Mouse (Mus musculus): ENCODE data around the gene Bmyc. TPM values are rescaled to one million over a fixed set of nuclear protein-coding genes. Genes with fewer than 3 reads are reported as not detected.

Gene Bmyc
- 162 and 177 TPM in 2 replicates for polyA plus RNA-seq (2015; fragmentation: Nextera tagmentation; extraction: Ambion mirVana)

DNA sequence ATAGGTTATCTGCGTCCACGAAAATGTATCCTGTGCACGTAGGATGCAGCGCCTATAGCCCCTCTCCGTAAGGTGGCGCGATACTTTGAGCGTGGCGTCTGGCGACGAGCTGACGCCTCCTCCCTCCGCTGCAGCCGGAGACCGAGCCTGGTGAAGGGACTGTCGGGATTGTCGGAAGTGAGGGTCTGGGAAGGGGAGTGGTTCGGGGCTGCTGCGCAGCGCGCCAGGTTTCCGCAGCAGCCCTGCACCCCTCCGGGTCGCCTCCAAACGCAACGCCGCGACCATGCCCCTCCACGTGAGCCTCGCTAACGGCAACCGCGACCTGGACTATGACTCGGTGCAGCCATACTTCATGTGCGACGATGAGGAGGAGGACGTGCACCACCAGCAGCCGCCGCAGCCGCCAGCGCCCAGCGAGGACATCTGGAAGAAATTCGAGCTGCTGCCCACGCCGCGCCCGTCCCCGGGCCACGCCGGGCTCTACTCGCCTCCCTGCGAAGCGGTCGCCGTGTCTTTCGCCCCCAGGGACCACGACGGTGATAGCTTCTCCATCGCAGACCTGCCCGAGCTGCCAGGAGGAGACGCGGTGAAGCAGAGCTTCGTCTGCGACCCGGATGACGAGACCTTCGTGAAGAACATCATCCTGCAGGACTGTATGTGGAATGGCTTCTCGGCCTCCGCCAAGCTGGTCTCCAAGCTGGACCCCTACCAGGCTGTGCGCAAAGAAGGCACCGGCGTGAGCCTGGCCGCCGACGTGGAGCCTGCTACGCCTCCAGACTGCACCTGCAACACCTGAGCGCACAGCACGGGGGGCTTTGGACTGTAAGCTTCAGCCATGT is at the start of gene Bmyc:
Gene Bmyc (plus strand): TSS at position 97 of the 839 bp plus-strand sequence.
- Histone ChIP-seq H3K9ac (replicated peaks) (peak within 1 kb of the TSS; percentile 90), H3K4me1 (peaks cover 22% of the 10 kb centered on the region), H3K4me2 (peak within 1 kb of the TSS; percentile 83), H3K4me3 (replicated peaks) (peak within 1 kb of the TSS; percentile 69), H3K9me3 (replicated peaks) (no peaks in the 10 kb centered on the region), H3K27ac (replicated peaks) (peak within 1 kb of the TSS; percentile 91), H3K36me3 (no peaks in the 10 kb centered on the region), H3K27me3 (replicated peaks) (0 out of 2 replicates have a peak, but pooled peaks cover 3% of the 10 kb centered on the region)
- under 1% methylated on average over 78 of the region's 78 CpGs for WGBS
- peak; percentile 97 for ATAC-seq (ENCODE audit: low FRiP score)

DNA sequence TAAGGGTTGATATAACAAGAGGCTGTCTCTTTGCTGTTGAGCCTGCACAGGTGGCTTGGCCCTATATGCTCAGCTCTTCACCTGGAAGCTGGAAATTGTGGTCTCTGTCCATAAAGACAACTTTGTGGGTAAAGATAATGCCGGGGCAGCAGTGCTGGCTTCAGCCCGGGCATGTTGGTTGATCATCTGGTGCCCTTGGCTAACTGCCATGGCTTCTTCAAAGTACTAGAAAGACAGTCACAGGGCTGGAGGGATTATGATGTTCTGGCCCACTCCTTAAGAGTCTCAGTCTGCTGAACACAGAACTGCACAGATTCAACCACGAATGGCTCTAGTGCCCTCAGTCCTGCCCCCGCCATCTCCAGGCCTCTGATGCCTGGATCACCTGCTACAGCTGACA is 49.3 kb upstream of the Bmyc start:
- Histone ChIP-seq H3K9me3 (replicated peaks) (no peaks in the 10 kb centered on the region), H3K4me3 (replicated peaks) (no peak overlapping the region), H3K27ac (replicated peaks) (no peak overlapping the region), H3K4me1 (no peaks in the 10 kb centered on the region), H3K4me2 (no peak overlapping the region), H3K36me3 (no peaks in the 10 kb centered on the region), H3K9ac (replicated peaks) (no peak overlapping the region), H3K27me3 (replicated peaks) (no peaks in the 10 kb centered on the region)
- no peak for ATAC-seq (ENCODE audit: low FRiP score)
- WGBS, result 87% methylated on average over 4 of the region's 4 CpGs

DNA sequence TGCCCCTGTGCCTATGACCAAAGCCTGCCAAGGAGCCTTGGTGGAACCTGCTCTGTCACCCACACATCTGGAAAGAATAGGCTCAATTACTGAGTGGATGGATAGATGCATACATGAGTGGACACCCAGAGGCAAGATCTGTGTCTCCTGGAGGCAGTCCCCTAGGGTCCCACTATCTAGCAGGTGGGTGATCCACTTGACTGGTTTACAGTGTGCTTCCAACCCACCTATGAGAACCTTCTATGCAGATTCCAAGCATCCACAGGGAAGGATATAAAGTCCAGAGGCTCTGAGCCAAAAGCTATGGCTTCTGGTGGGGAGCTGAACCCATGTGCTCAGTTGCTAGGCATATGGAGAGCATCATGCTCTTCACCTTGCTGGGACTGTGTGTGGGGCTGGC is 48.9 kb upstream of the Bmyc start, which contains the start of gene Lcn5:
Gene Lcn5 (plus strand): TSS at position 301 of the 400 bp plus-strand sequence.
- no peaks in the 10 kb centered on the region for H3K36me3 ChIP-seq
- H3K9me3 ChIP-seq (replicated peaks), result no peaks in the 10 kb centered on the region
- no peaks in the 10 kb centered on the region for H3K27me3 ChIP-seq (replicated peaks)
- no peaks in the 10 kb centered on the region for H3K4me1 ChIP-seq
- H3K27ac ChIP-seq (replicated peaks), result no peak within 1 kb of the TSS
- H3K4me2 ChIP-seq, result no peak within 1 kb of the TSS
- H3K9ac ChIP-seq (replicated peaks), result no peak within 1 kb of the TSS
- ATAC-seq (ENCODE audit: low FRiP score), result no peak
- no peak within 1 kb of the TSS for H3K4me3 ChIP-seq (replicated peaks)

DNA sequence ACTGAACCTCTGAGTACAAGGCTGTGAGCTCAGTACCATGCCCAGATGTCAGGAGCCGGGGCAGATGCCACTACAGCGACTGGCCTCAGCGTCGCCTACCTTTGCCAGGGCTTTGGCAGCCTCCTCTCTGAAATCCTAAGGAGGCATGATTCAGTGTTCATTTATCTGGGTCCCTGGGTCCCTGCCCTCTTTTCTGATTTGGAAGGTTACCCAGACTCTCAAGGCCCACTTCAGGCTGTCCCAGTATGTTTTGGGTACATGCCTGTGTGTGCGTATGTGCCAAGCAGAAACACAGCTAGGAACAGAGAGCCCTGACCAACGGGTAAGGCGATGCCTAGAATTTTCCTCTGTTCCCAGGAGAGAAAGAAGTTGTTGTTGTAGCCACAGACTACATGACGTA is 46.3 kb upstream of the Bmyc start:
- no peak for ATAC-seq (ENCODE audit: low FRiP score)
- Histone ChIP-seq H3K4me2 (no peak overlapping the region), H3K27ac (replicated peaks) (no peak overlapping the region), H3K36me3 (no peaks in the 10 kb centered on the region), H3K9ac (replicated peaks) (no peak overlapping the region), H3K27me3 (replicated peaks) (no peaks in the 10 kb centered on the region), H3K4me1 (no peaks in the 10 kb centered on the region), H3K4me3 (replicated peaks) (no peak overlapping the region), H3K9me3 (replicated peaks) (no peaks in the 10 kb centered on the region)
- WGBS, result 86% methylated on average over 8 of the region's 8 CpGs

DNA sequence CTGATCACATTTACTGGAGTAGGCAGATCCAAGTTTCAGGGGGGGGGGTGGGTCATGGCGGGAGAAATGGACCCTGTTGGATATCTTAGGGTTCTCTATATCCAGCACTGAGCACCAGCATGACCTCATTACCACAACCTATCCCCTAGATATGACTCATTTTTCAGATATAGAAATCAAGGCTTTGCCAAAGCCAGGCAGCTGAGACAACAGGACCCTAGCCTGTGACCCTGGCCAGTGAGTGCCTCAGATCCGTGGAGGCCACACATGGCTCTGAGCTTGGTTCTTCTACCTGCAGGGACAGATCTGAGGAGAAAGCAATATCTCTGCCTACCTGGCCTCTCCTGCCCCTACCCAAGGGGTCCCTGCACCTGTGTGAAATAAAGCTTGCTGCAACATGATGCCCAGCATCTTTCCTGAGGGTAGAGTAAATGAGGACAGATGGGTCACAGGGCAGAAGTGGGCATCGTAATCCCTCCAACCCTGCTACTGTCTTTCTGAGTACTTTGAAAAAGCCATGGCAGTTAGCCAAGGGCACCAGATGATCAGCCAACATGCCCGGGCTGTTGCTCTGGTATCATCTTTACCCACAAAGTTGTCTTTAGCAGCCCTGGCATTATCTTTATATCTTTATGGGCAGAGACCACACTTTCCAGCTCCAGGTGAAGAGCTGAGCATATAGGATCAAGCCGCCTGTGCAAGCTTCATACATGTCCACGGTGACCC is 45.1 kb upstream of the Bmyc start:
- no peak for ATAC-seq (ENCODE audit: low FRiP score)
- Histone ChIP-seq H3K9me3 (replicated peaks) (no peaks in the 10 kb centered on the region), H3K27me3 (replicated peaks) (no peaks in the 10 kb centered on the region), H3K36me3 (no peaks in the 10 kb centered on the region), H3K4me2 (no peak overlapping the region), H3K27ac (replicated peaks) (no peak overlapping the region), H3K4me3 (replicated peaks) (no peak overlapping the region), H3K9ac (replicated peaks) (no peak overlapping the region), H3K4me1 (no peaks in the 10 kb centered on the region)
- 84% methylated on average over 6 of the region's 6 CpGs for WGBS

DNA sequence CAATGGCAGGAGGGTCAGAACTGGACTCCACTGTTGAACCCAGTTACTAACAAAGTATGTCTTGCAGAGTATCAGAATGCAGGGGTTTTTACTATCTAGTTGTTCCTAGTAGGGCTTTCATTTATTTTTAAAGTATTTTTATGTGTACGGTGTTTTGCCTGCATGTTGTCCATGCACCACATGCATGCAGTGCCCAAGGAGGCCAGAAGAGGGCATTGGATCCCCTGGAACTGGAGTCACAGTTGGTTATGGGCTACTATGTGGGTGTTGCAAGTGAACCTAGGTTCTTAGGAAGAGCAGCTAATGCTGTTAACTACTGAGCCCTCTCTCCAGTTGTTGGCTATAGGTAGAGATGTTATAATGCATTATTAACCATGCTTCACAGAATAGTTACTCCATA is 43.0 kb upstream of the Bmyc start:
- no peak for ATAC-seq (ENCODE audit: low FRiP score)
- no peaks in the 10 kb centered on the region for H3K36me3 ChIP-seq
- 66% methylated on average over 1 of the region's 1 CpGs for WGBS
- no peaks in the 10 kb centered on the region for H3K4me1 ChIP-seq
- no peak overlapping the region for H3K9ac ChIP-seq (replicated peaks)
- H3K4me3 ChIP-seq (replicated peaks), result no peak overlapping the region
- H3K27me3 ChIP-seq (replicated peaks), result no peaks in the 10 kb centered on the region
- no peak overlapping the region for H3K27ac ChIP-seq (replicated peaks)
- H3K9me3 ChIP-seq (replicated peaks), result no peaks in the 10 kb centered on the region
- no peak overlapping the region for H3K4me2 ChIP-seq

DNA sequence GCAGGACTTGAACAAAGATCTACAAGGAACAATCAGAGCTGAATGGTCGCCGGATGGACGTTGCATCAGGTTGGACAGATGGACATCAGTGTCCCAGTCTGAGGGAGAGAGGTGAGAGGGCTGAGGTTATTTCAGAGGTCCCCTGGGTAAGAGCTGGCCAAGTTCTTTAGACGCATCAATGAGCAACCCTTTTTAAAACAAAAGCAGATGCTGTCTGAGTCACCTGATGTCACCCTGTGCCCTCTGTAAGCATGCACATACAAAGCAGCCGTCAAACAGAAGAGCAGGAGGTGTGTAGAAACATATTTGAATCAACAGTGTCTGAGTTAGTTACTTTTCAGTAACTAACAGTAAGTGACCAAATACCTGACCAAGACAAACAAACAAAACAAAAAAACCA is 42.4 kb upstream of the Bmyc start:
- H3K4me3 ChIP-seq (replicated peaks), result no peak overlapping the region
- no peak for ATAC-seq (ENCODE audit: low FRiP score)
- WGBS, result 90% methylated on average over 5 of the region's 5 CpGs
- no peak overlapping the region for H3K27ac ChIP-seq (replicated peaks)
- no peak overlapping the region for H3K4me2 ChIP-seq
- no peaks in the 10 kb centered on the region for H3K27me3 ChIP-seq (replicated peaks)
- no peaks in the 10 kb centered on the region for H3K36me3 ChIP-seq
- H3K9ac ChIP-seq (replicated peaks), result no peak overlapping the region
- H3K4me1 ChIP-seq, result no peaks in the 10 kb centered on the region
- H3K9me3 ChIP-seq (replicated peaks), result no peaks in the 10 kb centered on the region

DNA sequence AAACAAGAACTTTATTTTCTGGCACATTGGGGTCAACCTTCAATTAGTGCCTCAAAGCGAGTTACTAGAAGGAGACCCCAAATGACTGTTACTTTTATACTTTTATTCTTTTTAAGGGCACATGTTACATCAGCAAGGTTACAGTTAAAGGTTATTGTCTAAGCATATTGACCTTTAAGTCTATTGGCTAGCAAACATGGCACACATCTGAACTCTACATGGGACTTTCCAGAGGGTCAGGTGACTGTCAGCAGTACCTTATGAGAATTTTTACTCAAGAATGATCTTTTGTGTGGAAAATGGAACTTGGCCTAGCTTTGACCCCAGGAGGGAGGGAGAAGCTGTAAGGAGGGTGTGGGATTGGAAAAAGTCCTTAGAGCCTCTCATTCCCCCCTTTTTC is 40.0 kb upstream of the Bmyc start:
- Histone ChIP-seq H3K36me3 (no peaks in the 10 kb centered on the region), H3K27ac (replicated peaks) (no peak overlapping the region), H3K27me3 (replicated peaks) (no peaks in the 10 kb centered on the region), H3K4me3 (replicated peaks) (no peak overlapping the region), H3K4me1 (no peaks in the 10 kb centered on the region), H3K9me3 (replicated peaks) (no peaks in the 10 kb centered on the region), H3K9ac (replicated peaks) (no peak overlapping the region), H3K4me2 (no peak overlapping the region)
- no peak for ATAC-seq (ENCODE audit: low FRiP score)
- WGBS, result 68% methylated on average over 1 of the region's 1 CpGs

DNA sequence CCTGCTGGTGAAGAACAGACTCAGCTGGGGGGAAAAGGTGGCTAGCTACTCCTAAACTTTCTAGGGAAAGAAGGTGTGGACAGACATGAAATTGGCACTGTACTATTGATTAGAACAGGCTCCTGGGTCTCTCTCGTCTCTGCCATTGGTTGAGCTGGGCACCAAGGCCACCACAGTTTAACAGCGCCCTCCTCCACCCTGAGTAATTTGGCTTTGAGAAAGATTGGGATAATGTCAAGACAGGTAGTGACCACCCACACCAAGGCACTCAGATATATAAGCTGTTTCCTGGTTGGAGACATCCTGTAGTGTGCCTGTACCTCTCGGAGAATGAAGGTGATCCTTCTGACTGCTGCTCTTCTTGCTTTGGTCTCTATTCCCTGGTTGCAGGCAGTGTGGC is 30.1 kb upstream of the Bmyc start, which contains the start of gene Lcn6:
Gene Lcn6 (plus strand): TSS at position 301 of the 400 bp plus-strand sequence.
- 96% methylated on average over 3 of the region's 3 CpGs for WGBS
- no peaks in the 10 kb centered on the region for H3K9me3 ChIP-seq (replicated peaks)
- H3K36me3 ChIP-seq, result no peaks in the 10 kb centered on the region
- no peak for ATAC-seq (ENCODE audit: low FRiP score)
- no peak within 1 kb of the TSS for H3K27ac ChIP-seq (replicated peaks)
- H3K9ac ChIP-seq (replicated peaks), result no peak within 1 kb of the TSS
- no peak within 1 kb of the TSS for H3K4me3 ChIP-seq (replicated peaks)
- no peaks in the 10 kb centered on the region for H3K4me1 ChIP-seq
- no peaks in the 10 kb centered on the region; the same call in 1 of the 2 replicates for H3K27me3 ChIP-seq (replicated peaks)
- H3K4me2 ChIP-seq, result no peak within 1 kb of the TSS

DNA sequence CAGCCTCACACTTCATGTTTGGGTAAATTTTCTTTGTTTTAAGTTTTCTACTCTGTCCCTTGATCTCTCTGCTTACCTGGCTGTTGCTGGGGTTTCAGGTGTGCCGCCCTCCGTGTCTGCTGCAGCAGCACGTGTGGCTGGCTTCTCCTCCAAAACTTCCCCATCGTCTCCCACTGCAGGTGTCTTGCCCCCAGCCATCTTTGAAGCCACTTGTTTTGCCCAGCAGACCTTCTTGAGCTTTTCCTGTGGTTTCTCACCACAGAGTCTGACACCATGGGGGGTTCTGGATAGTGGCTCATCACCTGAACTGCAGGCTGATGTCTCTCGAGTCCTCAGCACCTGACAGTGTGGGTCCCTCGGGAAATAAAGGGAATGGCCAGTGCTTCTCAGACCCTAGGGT is 27.0 kb upstream of the Bmyc start:
- ATAC-seq (ENCODE audit: low FRiP score), result no peak
- Histone ChIP-seq H3K36me3 (no peaks in the 10 kb centered on the region), H3K4me1 (no peaks in the 10 kb centered on the region), H3K27ac (replicated peaks) (no peak overlapping the region), H3K4me2 (no peak overlapping the region), H3K4me3 (replicated peaks) (no peak overlapping the region), H3K9ac (replicated peaks) (no peak overlapping the region), H3K9me3 (replicated peaks) (no peaks in the 10 kb centered on the region), H3K27me3 (replicated peaks) (no peaks in the 10 kb centered on the region; the same call in 1 of the 2 replicates)
- WGBS, result 84% methylated on average over 6 of the region's 6 CpGs

DNA sequence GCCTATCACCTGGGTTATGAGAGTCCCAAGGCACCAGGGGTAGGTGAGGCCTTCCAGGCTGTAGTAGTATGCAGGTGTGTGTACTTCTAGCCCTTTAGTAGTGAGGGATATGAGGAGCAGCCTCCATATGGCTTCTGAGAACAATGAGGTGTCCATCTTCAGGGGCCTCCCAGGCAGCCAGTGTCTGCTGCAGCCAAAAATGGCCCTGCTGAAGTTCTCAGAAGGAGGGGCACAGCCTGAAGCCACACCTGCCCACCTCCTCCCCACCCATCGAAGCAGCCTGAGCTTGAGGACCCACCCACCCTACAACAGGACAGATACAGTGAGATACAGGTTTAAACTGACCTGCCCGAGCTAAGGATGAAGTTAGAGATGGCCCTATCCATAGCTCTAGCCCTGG is 24.1 kb upstream of the Bmyc start, which contains the start of gene Lcn10:
Gene Lcn10 (plus strand): TSS at position 301 of the 400 bp plus-strand sequence.
- H3K27me3 ChIP-seq (replicated peaks), result no peaks in the 10 kb centered on the region
- no peak within 1 kb of the TSS for H3K27ac ChIP-seq (replicated peaks)
- no peaks in the 10 kb centered on the region for H3K36me3 ChIP-seq
- H3K4me1 ChIP-seq, result no peaks in the 10 kb centered on the region
- no peak within 1 kb of the TSS for H3K4me2 ChIP-seq
- no peak within 1 kb of the TSS for H3K9ac ChIP-seq (replicated peaks)
- no peak for ATAC-seq (ENCODE audit: low FRiP score)
- no peaks in the 10 kb centered on the region for H3K9me3 ChIP-seq (replicated peaks)
- H3K4me3 ChIP-seq (replicated peaks), result no peak within 1 kb of the TSS
- WGBS, result 66% methylated on average over 2 of the region's 2 CpGs

DNA sequence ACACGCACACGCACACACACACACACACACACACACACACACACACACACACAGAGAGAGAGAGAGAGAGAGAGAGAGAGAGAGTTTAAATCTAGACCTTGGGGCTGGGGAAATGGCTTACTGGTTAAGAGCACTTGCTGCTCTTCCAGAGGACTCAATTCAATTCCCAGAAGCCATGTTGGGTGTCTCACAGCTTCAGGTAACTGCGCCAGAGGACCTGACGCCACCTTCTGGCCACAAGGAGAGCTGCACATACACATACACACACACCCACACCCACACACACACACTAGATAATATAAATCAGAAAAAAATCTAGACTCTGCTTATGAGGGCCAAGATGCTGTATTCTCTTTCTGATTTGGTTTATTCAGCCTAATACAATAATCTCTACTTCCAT is 19.6 kb upstream of the Bmyc start:
- ATAC-seq (ENCODE audit: low FRiP score), result no peak
- H3K36me3 ChIP-seq, result no peaks in the 10 kb centered on the region
- no peaks in the 10 kb centered on the region for H3K9me3 ChIP-seq (replicated peaks)
- no peak overlapping the region for H3K9ac ChIP-seq (replicated peaks)
- no peak overlapping the region for H3K4me3 ChIP-seq (replicated peaks)
- no peak overlapping the region for H3K4me2 ChIP-seq
- no peaks in the 10 kb centered on the region for H3K27me3 ChIP-seq (replicated peaks)
- no peak overlapping the region for H3K27ac ChIP-seq (replicated peaks)
- WGBS, result 72% methylated on average over 4 of the region's 4 CpGs
- no peaks in the 10 kb centered on the region for H3K4me1 ChIP-seq
